Mouse (Mus musculus) frontal cortex, adult (tissue): ENCODE results near the gene Cpa1.

Source experiments
- ATAC-seq: cut with Nextera tagmentation; 2 replicates; pipeline ENCODE4 v1.9.2; 2017; ENCODE audit warnings: mild to moderate bottlenecking, moderate library complexity, mixed read lengths; ENCODE audit not compliant: low TSS enrichment

Cpa1 gene

GRCm38 (mm10) chr6:30638674-30639268 is at the start of gene Cpa1:
TSS of gene Cpa1 (plus strand) at chr6:30639218.
- ATAC-seq, result no peak

GRCm38 (mm10) chr6:30589819-30590218 is 49.2 kb upstream of the Cpa1 start:
- no peak for ATAC-seq

GRCm38 (mm10) chr6:30591851-30592404 is 47.1 kb upstream of the Cpa1 start:
- no peak for ATAC-seq

GRCm38 (mm10) chr6:30592417-30592974 is 46.5 kb upstream of the Cpa1 start:
- no peak for ATAC-seq

- no peak for ATAC-seq
Observed at GRCm38 (mm10) chr6:30594364-30594763, 44.7 kb upstream of the Cpa1 start.

- no peak for ATAC-seq
Observed at GRCm38 (mm10) chr6:30596230-30596898, 42.7 kb upstream of the Cpa1 start.

GRCm38 (mm10) chr6:30600033-30600432 is 39.0 kb upstream of the Cpa1 start:
- no peak for ATAC-seq

GRCm38 (mm10) chr6:30600995-30601394 is 38.0 kb upstream of the Cpa1 start:
- no peak for ATAC-seq

- no peak for ATAC-seq
Observed at GRCm38 (mm10) chr6:30604342-30604867, 34.6 kb upstream of the Cpa1 start.

GRCm38 (mm10) chr6:30605111-30605510 is 33.9 kb upstream of the Cpa1 start:
- ATAC-seq, result no peak

- no peak for ATAC-seq
Observed at GRCm38 (mm10) chr6:30605672-30606071, 33.3 kb upstream of the Cpa1 start.

GRCm38 (mm10) chr6:30610710-30611109 is 28.3 kb upstream of the Cpa1 start, which contains the start of gene Cpa5:
TSS of gene Cpa5 (plus strand) at chr6:30611010.
- ATAC-seq, result no peak

- ATAC-seq, result no peak
Observed at GRCm38 (mm10) chr6:30611212-30611611, 27.8 kb upstream of the Cpa1 start.

- ATAC-seq, result no peak
Observed at GRCm38 (mm10) chr6:30614251-30614650, 24.8 kb upstream of the Cpa1 start.

- no peak for ATAC-seq
Observed at GRCm38 (mm10) chr6:30615741-30616140, 23.3 kb upstream of the Cpa1 start.

GRCm38 (mm10) chr6:30616491-30616941 is 22.5 kb upstream of the Cpa1 start:
- ATAC-seq, result no peak

- ATAC-seq, result no peak
Observed at GRCm38 (mm10) chr6:30617020-30617958, 21.7 kb upstream of the Cpa1 start.

- ATAC-seq, result peak; percentile 71; the same call in 1 of the 2 replicates
Observed at GRCm38 (mm10) chr6:30617959-30618590, 20.9 kb upstream of the Cpa1 start.

- ATAC-seq, result no peak
Observed at GRCm38 (mm10) chr6:30618735-30619134, 20.3 kb upstream of the Cpa1 start.

- no peak for ATAC-seq
Observed at GRCm38 (mm10) chr6:30619606-30620005, 19.4 kb upstream of the Cpa1 start.

- no peak for ATAC-seq
Observed at GRCm38 (mm10) chr6:30620591-30620990, 18.4 kb upstream of the Cpa1 start.
